Mouse (Mus musculus): ENCODE results near the gene Dnali1. TPM values are rescaled to one million over a fixed set of nuclear protein-coding genes. Genes with fewer than 3 reads are reported as not detected.
A peak's percentile ranks its signal among the peaks of the same experiment; 100 is the strongest.

Dnali1 gene
- total RNA-seq, 4 experiments from 2014 or later = 0.38 to 0.77 (median 0.69) TPM

- DNase-seq (ENCODE audit: low spot score in 2 of 2) = no peak
Observed at GRCm38 (mm10) chr4:125034341-125034740, 31.2 kb downstream of the Dnali1 start.

GRCm38 (mm10) chr4:125029891-125030614, 35.5 kb downstream of the Dnali1 start:
- peak; percentile 84 to 88 for DNase-seq (ENCODE audit: low spot score in 2 of 2)

- DNase-seq (ENCODE audit: low spot score in 2 of 2) = peak in 1 of 2 experiments; percentile 29
Observed at GRCm38 (mm10) chr4:125020780-125021538, 44.5 kb downstream of the Dnali1 start.

- no peak for DNase-seq (ENCODE audit: low spot score in 2 of 2)
Observed at GRCm38 (mm10) chr4:125017431-125017830, 48.1 kb downstream of the Dnali1 start.

GRCm38 (mm10) chr4:125015806-125016635, 49.5 kb downstream of the Dnali1 start, which contains the start of gene Gnl2:
Gene Gnl2, plus strand, starts transcription at chr4:125016585.
- no peak for DNase-seq (ENCODE audit: low spot score in 2 of 2)

- no peak for DNase-seq (ENCODE audit: low spot score in 2 of 2)
Observed at GRCm38 (mm10) chr4:125008712-125009111, 56.8 kb downstream of the Dnali1 start.

- no peak for DNase-seq (ENCODE audit: low spot score in 2 of 2)
Observed at GRCm38 (mm10) chr4:125008220-125008619, 57.3 kb downstream of the Dnali1 start.

- no peak for DNase-seq (ENCODE audit: low spot score in 2 of 2)
Observed at GRCm38 (mm10) chr4:125007460-125007859, 58.0 kb downstream of the Dnali1 start.

Other genes with a start within 250 kb of the Dnali1 start
- 10 to 100 TPM; 30.5 to 41.1 (median 38.8) TPM for gene Yrdc, start 215.0 kb downstream of the Dnali1 start, total RNA-seq (2022)
- gene 1110065P20Rik, start 214.5 kb downstream of the Dnali1 start, total RNA-seq (2022) = 10 to 100 TPM; 66.4 to 70.2 (median 67.8) TPM
- gene Maneal, start 203.5 kb downstream of the Dnali1 start, total RNA-seq (2022) = 10 to 100 TPM; 53.2 to 61.4 (median 57.1) TPM
- gene Epha10, start 184.8 kb downstream of the Dnali1 start, total RNA-seq (2022) = 10 to 100 TPM; 36.6 to 40.5 (median 39.2) TPM
- gene 9930104L06Rik, start 128.7 kb downstream of the Dnali1 start, total RNA-seq (2022) = 10 to 100 TPM; 19.6 to 24.4 (median 21.4) TPM
- 1 to 10 TPM; 1.4 to 2.1 (median 1.7) TPM for gene Cdca8, start 126.4 kb downstream of the Dnali1 start, total RNA-seq (2022)
- gene Rspo1, start 79.3 kb downstream of the Dnali1 start, total RNA-seq (2022) = 10 to 100 TPM; 14.0 to 18.9 (median 15.1) TPM
- gene Gnl2, start 49.1 kb downstream of the Dnali1 start, total RNA-seq (2022) = 10 to 100 TPM; 54.2 to 67.7 (median 64.1) TPM
- gene Snip1, start 969 bp upstream of the Dnali1 start, total RNA-seq (2022) = 10 to 100 TPM; 12.0 to 15.5 (median 13.5) TPM
- gene Meaf6, start 19.4 kb upstream of the Dnali1 start, total RNA-seq (2022) = 100 to 1,000 TPM; 108 to 125 (median 110) TPM
- 1 to 10 TPM in 3 of 4 experiments, under 1 TPM in 1; 0.57 to 2.9 (median 1.5) TPM for gene Zc3h12a, start 62.1 kb upstream of the Dnali1 start, total RNA-seq (2022)

All from left cerebral cortex, adult 8-10 months (tissue).